Mouse (Mus musculus): ENCODE measurements around the gene Tmem45b.

GRCm38 (mm10) chr9:31437861-31438260, 26.4 kb downstream of the Tmem45b start:
- TF ChIP-seq CTCF (IDR thresholded peaks at IDR 0.05; ENCODE audit: low read depth) (no peak), EP300 (IDR thresholded peaks at IDR 0.05; ENCODE audit: low read depth) (no peak)

All from heart, postnatal 0 days (tissue).